15 mouse cellular contexts compared by ENCODE assay signal in the genomic region with DNA sequence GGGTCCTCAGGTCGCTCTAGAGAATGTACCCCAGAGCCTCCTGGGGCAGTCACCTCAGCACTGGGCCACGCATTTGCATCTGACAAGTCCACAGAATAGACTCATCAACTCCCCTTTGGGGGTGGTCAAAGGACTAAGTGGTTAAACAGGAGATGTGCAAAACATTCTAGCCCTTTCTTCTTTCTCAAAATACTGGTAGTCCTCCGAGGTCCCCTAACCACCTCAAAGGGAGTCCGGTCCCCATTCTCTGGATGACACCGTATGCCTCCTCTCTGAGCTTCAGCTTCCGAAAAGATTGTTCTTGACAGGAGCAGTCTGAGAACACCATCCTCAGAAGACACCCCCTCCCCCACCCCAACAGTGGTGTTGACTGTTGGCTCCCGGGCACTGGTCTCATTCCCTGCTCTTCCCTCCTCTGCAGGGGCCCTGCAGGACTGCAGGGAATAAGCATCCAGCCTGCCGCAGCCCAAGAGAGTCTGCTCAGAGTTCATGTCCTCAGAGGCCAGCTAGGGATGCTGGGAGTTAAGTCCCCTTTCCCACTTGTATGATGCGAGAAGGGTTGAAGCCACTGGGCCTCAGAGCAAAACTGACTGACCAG. TPM values are rescaled to one million over a fixed set of nuclear protein-coding genes. Genes with fewer than 3 reads are reported as not detected.
DNase-seq lines count a peak whose midpoint lies in the region; ATAC-seq and TF ChIP-seq lines count a peak whose summit lies in the region.
"Had no signal": no experiment of that assay in that cellular context is flagged by ENCODE, and none has a peak within 500 bp of the region (broad histone marks: within the 10 kb centered on the region; RNA-seq: fewer than 3 reads in every experiment).

No protein-coding gene starts in this region.

- no peak for DNase-seq in stomach, postnatal 0 days (ENCODE audit: low spot score)
- DNase-seq in adrenal gland, adult 8-10 months: no peak
- DNase-seq in ovary, postnatal 14 days (ENCODE audit: low spot score): no peak
- DNase-seq: adrenal gland, adult 2 months; cerebellum, postnatal 36 days; forebrain, postnatal 0 days; gastrocnemius, postnatal 36 days; kidney, adult 2 months; lung, adult 2 months had no signal

- H3K4me3 ChIP-seq in hindbrain, embryonic 13.5 days: no peak overlapping the region
- H3K4me3 ChIP-seq in hindbrain, embryonic 12.5 days: no peak overlapping the region
- H3K4me3 ChIP-seq in neural tube, embryonic 13.5 days: no peak overlapping the region
- H3K4me3 ChIP-seq in neural tube, embryonic 15.5 days (replicated peaks): no peak overlapping the region
- no peak overlapping the region for H3K4me3 ChIP-seq in midbrain, embryonic 13.5 days (replicated peaks)
- no peak overlapping the region for H3K4me3 ChIP-seq in stomach, postnatal 0 days (ENCODE audit: low read depth, low read length)

- TF ChIP-seq CTCF in stomach, postnatal 0 days (IDR thresholded peaks at IDR 0.05; ENCODE audit: low read depth): peak; percentile 39

- no peak overlapping the region for H3K9ac ChIP-seq in hindbrain, embryonic 13.5 days
- no peak overlapping the region for H3K9ac ChIP-seq in hindbrain, embryonic 12.5 days
- 0 out of 2 replicates have a peak overlapping the region, but pooled peaks have one; percentile 45 for H3K9ac ChIP-seq in neural tube, embryonic 13.5 days
- no peak overlapping the region for H3K9ac ChIP-seq in neural tube, embryonic 15.5 days (replicated peaks)
- H3K9ac ChIP-seq in midbrain, embryonic 13.5 days (replicated peaks): 0 out of 2 replicates have a peak overlapping the region, but pooled peaks have one; percentile 41
- no peak overlapping the region for H3K9ac ChIP-seq in stomach, postnatal 0 days (ENCODE audit: low read length)
- H3K9ac ChIP-seq: forebrain, postnatal 0 days had no signal

- peaks cover 3% of the 10 kb centered on the region; the same call in 1 of the 2 replicates for H3K36me3 ChIP-seq in hindbrain, embryonic 13.5 days
- no peaks in the 10 kb centered on the region for H3K36me3 ChIP-seq in hindbrain, embryonic 12.5 days
- no peaks in the 10 kb centered on the region for H3K36me3 ChIP-seq in neural tube, embryonic 13.5 days
- no peaks in the 10 kb centered on the region for H3K36me3 ChIP-seq in neural tube, embryonic 15.5 days
- peaks cover 5% of the 10 kb centered on the region; the same call in 1 of the 2 replicates for H3K36me3 ChIP-seq in midbrain, embryonic 13.5 days
- no peaks in the 10 kb centered on the region for H3K36me3 ChIP-seq in stomach, postnatal 0 days (ENCODE audit: control insufficient read depth, insufficient read depth, low read length)

- no peak overlapping the region for H3K27ac ChIP-seq in hindbrain, embryonic 13.5 days
- no peak overlapping the region for H3K27ac ChIP-seq in hindbrain, embryonic 12.5 days
- no peak overlapping the region for H3K27ac ChIP-seq in neural tube, embryonic 13.5 days (replicated peaks)
- H3K27ac ChIP-seq in neural tube, embryonic 15.5 days (replicated peaks): no peak overlapping the region
- H3K27ac ChIP-seq in midbrain, embryonic 13.5 days: peak overlapping the region; percentile 47; the same call in 1 of the 2 replicates
- H3K27ac ChIP-seq in stomach, postnatal 0 days (replicated peaks): peak overlapping the region; percentile 80

- H3K9me3 ChIP-seq in hindbrain, embryonic 13.5 days: peaks cover 5% of the 10 kb centered on the region; the same call in 1 of the 2 replicates
- H3K9me3 ChIP-seq in hindbrain, embryonic 12.5 days (replicated peaks): peaks cover 3% of the 10 kb centered on the region; the same call in 1 of the 2 replicates
- no peaks in the 10 kb centered on the region for H3K9me3 ChIP-seq in neural tube, embryonic 13.5 days
- H3K9me3 ChIP-seq in neural tube, embryonic 15.5 days (replicated peaks): no peaks in the 10 kb centered on the region
- no peaks in the 10 kb centered on the region for H3K9me3 ChIP-seq in midbrain, embryonic 13.5 days
- H3K9me3 ChIP-seq in stomach, postnatal 0 days (ENCODE audit: control insufficient read depth, low read length): no peaks in the 10 kb centered on the region

- no peak for TF ChIP-seq EP300 in stomach, postnatal 0 days (optimal IDR thresholded peaks at IDR 0.05)

- peaks cover 18% of the 10 kb centered on the region for H3K4me1 ChIP-seq in hindbrain, embryonic 13.5 days (replicated peaks)
- peaks cover 13% of the 10 kb centered on the region for H3K4me1 ChIP-seq in hindbrain, embryonic 12.5 days
- peaks cover 16% of the 10 kb centered on the region for H3K4me1 ChIP-seq in neural tube, embryonic 13.5 days (replicated peaks)
- peaks cover 17% of the 10 kb centered on the region for H3K4me1 ChIP-seq in neural tube, embryonic 15.5 days
- H3K4me1 ChIP-seq in midbrain, embryonic 13.5 days (replicated peaks): peaks cover 17% of the 10 kb centered on the region
- H3K4me1 ChIP-seq in stomach, postnatal 0 days (replicated peaks; ENCODE audit: control insufficient read depth, insufficient read depth): 0 out of 2 replicates have a peak, but pooled peaks cover 2% of the 10 kb centered on the region

- no peaks in the 10 kb centered on the region for H3K27me3 ChIP-seq in hindbrain, embryonic 13.5 days
- H3K27me3 ChIP-seq in hindbrain, embryonic 12.5 days: no peaks in the 10 kb centered on the region
- no peaks in the 10 kb centered on the region for H3K27me3 ChIP-seq in neural tube, embryonic 13.5 days
- H3K27me3 ChIP-seq in neural tube, embryonic 15.5 days (replicated peaks): no peaks in the 10 kb centered on the region
- H3K27me3 ChIP-seq in midbrain, embryonic 13.5 days: no peaks in the 10 kb centered on the region
- H3K27me3 ChIP-seq in stomach, postnatal 0 days (ENCODE audit: control insufficient read depth, insufficient read depth, low read length): no peaks in the 10 kb centered on the region

- no peak overlapping the region for H3K4me2 ChIP-seq in hindbrain, embryonic 13.5 days
- no peak overlapping the region for H3K4me2 ChIP-seq in hindbrain, embryonic 12.5 days (replicated peaks)
- no peak overlapping the region for H3K4me2 ChIP-seq in neural tube, embryonic 13.5 days
- no peak overlapping the region for H3K4me2 ChIP-seq in neural tube, embryonic 15.5 days
- no peak overlapping the region for H3K4me2 ChIP-seq in midbrain, embryonic 13.5 days (replicated peaks)
- no peak overlapping the region for H3K4me2 ChIP-seq in stomach, postnatal 0 days (replicated peaks; ENCODE audit: low read depth)

- 30% methylated on average over 9 of the region's 9 CpGs for WGBS in hindbrain, embryonic 13.5 days
- WGBS in hindbrain, embryonic 12.5 days: 34% methylated on average over 9 of the region's 9 CpGs
- 32% methylated on average over 9 of the region's 9 CpGs for WGBS in neural tube, embryonic 13.5 days
- WGBS in neural tube, embryonic 15.5 days: 42% methylated on average over 9 of the region's 9 CpGs
- 38% methylated on average over 9 of the region's 9 CpGs for WGBS in midbrain, embryonic 13.5 days
- WGBS in stomach, postnatal 0 days: 37% methylated on average over 9 of the region's 9 CpGs

- 0 out of 2 replicates have a peak, but pooled peaks have one; percentile 43 for ATAC-seq in hindbrain, embryonic 13.5 days (ENCODE audit: low FRiP score)
- no peak for ATAC-seq in hindbrain, embryonic 12.5 days (ENCODE audit: low FRiP score)
- no peak for ATAC-seq in neural tube, embryonic 13.5 days (ENCODE audit: low read depth)
- no peak for ATAC-seq in neural tube, embryonic 15.5 days (ENCODE audit: low FRiP score)
- ATAC-seq in midbrain, embryonic 13.5 days: peak; percentile 40; the same call in 1 of the 2 replicates
- ATAC-seq in stomach, postnatal 0 days (ENCODE audit: low FRiP score, low TSS enrichment): peak; percentile 48; the same call in 1 of the 2 replicates

RNA-seq across cellular contexts. Expression of a gene that starts 33.7 kb away (rescaled TPM):
- polyA plus RNA-seq in hindbrain, embryonic 13.5 days (2015; fragmentation: Nextera tagmentation; extraction: Ambion mirVana): 2.2 and 2.4 TPM in 2 replicates
- 1.4 and 1.6 TPM in 2 replicates for polyA plus RNA-seq in hindbrain, embryonic 12.5 days (2016; fragmentation: Nextera tagmentation; extraction: Ambion mirVana)
- polyA plus RNA-seq in neural tube, embryonic 13.5 days (2015; fragmentation: Nextera tagmentation; extraction: Ambion mirVana): 2.2 and 3.1 TPM in 2 replicates
- polyA plus RNA-seq in neural tube, embryonic 15.5 days (2015; fragmentation: Nextera tagmentation; extraction: Ambion mirVana): 3.8 and 3.9 TPM in 2 replicates
- polyA plus RNA-seq in midbrain, embryonic 13.5 days (2015; fragmentation: Nextera tagmentation; extraction: Ambion mirVana): 2.1 and 2.3 TPM in 2 replicates
- 1.6 and 1.9 TPM in 2 replicates for polyA plus RNA-seq in stomach, postnatal 0 days (2015; fragmentation: Nextera tagmentation; extraction: Ambion mirVana)
- 10 to 100 TPM; 12.6 to 27.7 (median 18.8) TPM for total RNA-seq in adrenal gland, adult 8-10 months (2022)
- polyA plus RNA-seq: C2C12 had no signal

Comparison
In these comparisons a context has a peak if more than half of its experiments do, and no peak if none do; other contexts are left out.
1. ATAC-seq: peak in hindbrain, embryonic 13.5 days (single experiment), midbrain, embryonic 13.5 days (single experiment) and stomach, postnatal 0 days (single experiment); none in hindbrain, embryonic 12.5 days (single experiment), neural tube, embryonic 13.5 days (single experiment) and neural tube, embryonic 15.5 days (single experiment).
2. H3K9ac ChIP-seq: peak in neural tube, embryonic 13.5 days (single experiment) and midbrain, embryonic 13.5 days (single experiment); none in hindbrain, embryonic 13.5 days (single experiment), hindbrain, embryonic 12.5 days (single experiment), neural tube, embryonic 15.5 days (single experiment) and stomach, postnatal 0 days (single experiment).
3. H3K27ac ChIP-seq: peak in midbrain, embryonic 13.5 days (single experiment) and stomach, postnatal 0 days (single experiment); none in hindbrain, embryonic 13.5 days (single experiment), hindbrain, embryonic 12.5 days (single experiment), neural tube, embryonic 13.5 days (single experiment) and neural tube, embryonic 15.5 days (single experiment).